Mouse (Mus musculus) c-Kit-positive CD71-positive TER-119-negative erythroid progenitor cells, embryonic 14.5 days (primary cell): Measurements from ENCODE around the gene Erf.

ENCODE experiments used
- DNase-seq: peaks from one replicate; pipeline ENCODE4 v3.0.0-alpha.2; 2013; ENCODE audit warnings: low read depth

The Erf gene

DNA sequence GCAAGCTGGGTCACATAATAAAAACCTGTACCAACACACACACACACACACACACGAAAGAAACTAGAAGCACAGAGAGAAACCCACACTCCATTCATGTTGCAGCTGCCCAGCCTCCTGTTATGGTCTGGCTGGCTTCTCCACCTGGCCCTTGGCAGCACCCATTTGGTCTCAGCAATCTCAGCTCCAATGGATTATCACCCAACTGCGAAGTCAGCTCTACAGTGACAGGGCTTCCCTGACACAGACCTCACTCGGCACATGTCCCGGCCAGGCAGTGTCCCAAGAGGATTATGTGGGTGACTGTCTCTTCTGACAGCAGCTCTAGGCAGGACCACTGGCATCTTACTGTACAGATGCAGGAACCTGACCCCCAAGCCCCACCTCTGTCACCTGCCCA lies 40.1 kb downstream of the Erf start:
- DNase-seq: no peak

GRCm38 (mm10) chr7:25209161-25209622 lies 41.4 kb downstream of the Erf start:
- DNase-seq: peak; percentile 31

GRCm38 (mm10) chr7:25206094-25206830 lies 44.3 kb downstream of the Erf start:
- DNase-seq: no peak

GRCm38 (mm10) chr7:25205355-25206093 lies 45.0 kb downstream of the Erf start:
- no peak for DNase-seq

- no peak for DNase-seq
Observed at GRCm38 (mm10) chr7:25203624-25204023, 46.9 kb downstream of the Erf start.

DNA sequence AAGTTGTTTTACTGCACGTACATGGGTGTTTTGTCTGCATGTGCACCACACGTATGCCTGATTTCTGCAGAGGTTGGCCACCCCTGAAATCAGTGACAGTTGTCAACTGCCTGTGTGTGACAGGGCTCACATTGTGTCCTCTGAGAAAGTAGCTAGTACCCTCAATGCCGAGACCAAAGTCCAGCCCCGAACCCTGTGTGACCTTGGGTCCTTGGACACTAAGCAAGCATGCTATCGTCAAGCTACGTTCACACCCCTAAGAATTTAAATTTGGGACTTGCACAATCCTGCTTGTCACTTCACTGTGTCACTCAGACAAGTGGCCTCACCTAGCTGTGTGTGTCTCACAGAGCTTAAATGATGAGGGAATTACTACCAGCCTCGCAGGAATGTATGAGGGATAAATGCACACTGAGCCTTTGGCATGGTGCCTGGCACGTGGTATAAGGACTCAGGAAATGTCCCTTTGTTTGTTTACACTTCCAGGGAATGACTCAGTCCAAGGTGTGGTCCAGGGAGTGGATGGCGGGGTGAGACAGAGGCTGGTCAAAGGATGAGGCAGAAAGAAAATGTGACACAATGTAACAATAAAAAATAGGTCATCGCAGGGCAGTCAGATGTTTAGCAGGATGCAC lies 53.1 kb downstream of the Erf start:
- no peak for DNase-seq

GRCm38 (mm10) chr7:25196107-25196506 lies 54.5 kb downstream of the Erf start:
- DNase-seq: no peak

DNA sequence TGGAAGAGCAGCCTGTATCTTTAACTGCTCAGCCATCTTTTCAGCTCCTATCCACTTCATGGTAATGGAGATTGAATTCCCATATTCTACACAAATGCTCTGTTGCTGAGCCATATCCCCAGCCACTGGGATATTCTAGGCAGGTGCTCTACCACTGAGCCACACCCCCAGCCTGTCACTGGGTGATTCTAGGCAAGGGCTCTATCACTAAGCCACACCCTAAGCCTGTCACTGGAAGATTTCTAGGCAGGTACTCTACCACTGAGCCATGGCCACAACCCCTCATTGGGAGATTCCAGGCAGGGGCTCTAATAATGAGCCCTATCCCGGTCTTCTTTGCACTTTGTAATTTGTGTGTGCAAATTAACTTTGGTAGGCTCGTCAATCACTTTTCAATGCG lies 55.4 kb downstream of the Erf start:
- DNase-seq: peak; percentile 39
